Mouse (Mus musculus): Measurements from ENCODE around the gene Slc25a31.
A peak's percentile ranks its signal among the peaks of the same experiment; 100 is the strongest.

Gene Slc25a31

DNA sequence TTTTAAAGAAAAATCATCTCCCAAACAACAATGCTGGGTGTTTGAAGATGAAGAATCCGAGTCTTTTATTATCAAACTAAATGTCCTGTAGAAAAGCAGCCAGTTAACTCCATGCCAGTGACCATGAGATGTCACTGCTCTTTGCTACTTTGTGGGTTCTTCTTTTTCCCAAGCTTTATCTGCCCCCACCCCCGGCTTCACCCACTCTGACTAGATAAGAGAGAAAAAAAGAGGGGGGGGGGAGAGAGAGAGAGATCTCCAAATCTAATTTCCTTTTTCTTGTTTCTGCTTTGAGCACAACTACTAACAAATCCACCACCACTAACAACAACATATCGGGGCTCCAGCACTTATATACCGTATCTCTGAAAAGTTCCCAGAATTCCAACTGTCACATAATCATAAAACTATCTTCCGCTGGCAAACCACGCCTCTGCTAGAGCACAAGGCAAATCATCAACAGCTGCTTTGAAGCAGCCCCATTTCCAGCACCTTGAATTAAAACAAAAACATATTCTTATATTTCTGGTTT lies 29.8 kb downstream of the Slc25a31 start:
- DNase-seq (ENCODE audit: low spot score in 2 of 2): no peak

- DNase-seq (ENCODE audit: low spot score in 2 of 2): no peak
These were observed 35.6 kb downstream of the Slc25a31 start, which contains the start of gene Hspa4l for GRCm38 (mm10) chr3:40744024-40744835. TSS of gene Hspa4l (plus strand) at chr3:40744495.

GRCm38 (mm10) chr3:40744836-40745660 lies 36.4 kb downstream of the Slc25a31 start:
- peak; percentile 78 to 81 for DNase-seq (ENCODE audit: low spot score in 2 of 2)

GRCm38 (mm10) chr3:40745661-40746547 lies 37.2 kb downstream of the Slc25a31 start:
- peak in 1 of 2 experiments; percentile 4 for DNase-seq (ENCODE audit: low spot score in 2 of 2)

DNA sequence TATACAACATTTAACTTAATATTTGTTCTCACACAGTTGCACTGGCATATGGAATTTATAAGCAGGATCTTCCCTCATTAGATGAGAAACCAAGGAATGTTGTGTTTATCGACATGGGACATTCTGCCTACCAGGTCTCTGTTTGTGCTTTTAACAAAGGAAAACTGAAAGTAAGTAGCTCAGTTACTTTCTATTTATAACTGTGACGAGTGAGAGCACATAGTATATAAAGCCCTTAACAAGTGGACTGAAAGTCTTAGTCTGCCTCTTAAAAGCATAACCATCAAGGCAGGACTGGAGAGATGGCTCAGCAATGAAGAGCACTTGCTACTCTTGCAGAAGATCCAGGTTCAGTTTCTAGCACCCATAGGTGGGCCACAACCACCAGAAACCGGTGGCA lies 52.1 kb downstream of the Slc25a31 start:
- DNase-seq (ENCODE audit: low spot score in 2 of 2): no peak

DNA sequence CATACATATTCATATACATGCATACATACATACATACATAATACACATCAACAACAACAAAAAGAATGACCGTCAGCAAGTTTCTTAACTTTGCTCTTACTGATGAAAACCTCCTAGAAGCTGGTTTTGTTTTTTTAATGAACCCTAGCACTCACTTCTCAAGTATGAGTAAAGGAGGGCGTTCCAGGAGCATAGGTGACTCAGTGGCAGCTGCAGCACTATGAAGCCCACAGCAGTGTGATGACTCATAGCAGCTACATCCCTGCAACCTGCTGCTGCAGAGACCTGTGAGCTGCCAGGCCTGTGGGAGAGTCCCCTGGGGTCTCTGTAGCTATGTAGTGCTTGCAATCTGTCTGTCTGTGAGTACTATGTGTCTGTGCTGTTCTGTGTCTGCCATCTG lies 52.7 kb downstream of the Slc25a31 start:
- no peak for DNase-seq (ENCODE audit: low spot score in 2 of 2)

All from frontal cortex, postnatal 14 days (tissue).